Mouse (Mus musculus): ENCODE results near the gene Usp12.

DNA sequence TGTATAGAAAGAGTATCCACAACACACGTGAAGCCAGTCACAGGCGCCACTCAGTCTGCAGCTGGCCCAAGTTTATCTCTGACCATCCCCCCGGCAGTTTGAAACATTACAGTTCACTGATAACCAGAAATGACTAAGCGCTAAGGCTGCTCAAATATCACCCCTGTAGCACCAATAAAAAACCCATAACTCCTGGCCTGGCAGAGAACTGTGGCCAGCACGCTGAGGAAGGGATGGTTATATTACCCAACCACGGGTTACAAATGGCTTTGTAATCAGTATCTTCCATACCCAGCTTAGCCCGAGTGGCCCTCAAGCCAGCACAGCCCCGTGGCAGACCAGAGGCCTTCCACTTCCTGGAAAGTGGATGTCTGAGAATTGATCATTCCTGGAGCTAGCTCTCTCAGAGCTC lies 91.1 kb downstream of the Usp12 start:
- TF ChIP-seq POLR2A (IDR thresholded peaks at IDR 0.05; ENCODE audit: extremely low read depth, insufficient read depth, low read length) (no peak), CTCF (IDR thresholded peaks at IDR 0.05; ENCODE audit: low read depth, low read length) (no peak)
